Mouse (Mus musculus) liver, embryonic 18 days (tissue): ENCODE data around the gene Arhgef7. TPM values are rescaled to one million over a fixed set of nuclear protein-coding genes. Genes with fewer than 3 reads are reported as not detected.

Experiments
- polyA plus RNA-seq: library from polyadenylated mRNA; depleted of rRNA; stranded (reverse); fragments of >200 nt; gene quantifications from 2 replicates; pipeline ENCODE4 v1.2.3, GENCODE M21; 2012; rRNA removed

Arhgef7 gene
- polyA plus RNA-seq, result 8.5 and 10.3 TPM in 2 replicates

GRCm38 (mm10) chr8:11727651-11728481 lies at the start of gene Arhgef7:
Gene Arhgef7, plus strand, starts transcription at chr8:11727721.

GRCm38 (mm10) chr8:11701033-11701362 lies 26.5 kb upstream of the Arhgef7 start, which contains the start of gene 1700016D06Rik:
Gene 1700016D06Rik, minus strand, starts transcription at chr8:11701063.

GRCm38 (mm10) chr8:11840174-11840573 lies 112.7 kb downstream of the Arhgef7 start, which contains the start of gene Tex29:
Gene Tex29, plus strand, starts transcription at chr8:11840474.

Other genes starting within 250 kb of the Arhgef7 start
- 9.5 and 9.6 TPM in 2 replicates for gene Rab20, start 249.0 kb upstream of the Arhgef7 start, polyA plus RNA-seq
- 44.7 and 48.6 TPM in 2 replicates for gene Naxd, start 230.2 kb upstream of the Arhgef7 start, polyA plus RNA-seq
- 14.3 and 18.2 TPM in 2 replicates for gene Cars2, start 176.9 kb upstream of the Arhgef7 start, polyA plus RNA-seq
- 13.2 and 14.4 TPM in 2 replicates for gene Ing1, start 172.2 kb upstream of the Arhgef7 start, polyA plus RNA-seq
- gene Ankrd10, start 92.0 kb upstream of the Arhgef7 start, polyA plus RNA-seq, result 27.2 and 30.4 TPM in 2 replicates
- not detected in 2 replicates for gene 1700016D06Rik, start 26.7 kb upstream of the Arhgef7 start, polyA plus RNA-seq
- not detected in 2 replicates for gene Tex29, start 112.8 kb downstream of the Arhgef7 start, polyA plus RNA-seq